Mouse (Mus musculus): ENCODE results near the gene Srsf3. TPM values are rescaled to one million over a fixed set of nuclear protein-coding genes. Genes with fewer than 3 reads are reported as not detected.

Srsf3 gene
- polyA plus RNA-seq, 1 experiment: 110 TPM

GRCm38 (mm10) chr17:29049508-29049889, 17.1 kb downstream of the Srsf3 start:
- no peak for TF ChIP-seq POLR2A (IDR thresholded peaks at IDR 0.05; ENCODE audit: extremely low read depth, insufficient read depth, low read length)
- no peak for TF ChIP-seq CTCF (IDR thresholded peaks at IDR 0.05; ENCODE audit: extremely low read depth, insufficient read depth, low read length)
- no peak overlapping the region for H3K4me3 ChIP-seq (ENCODE audit: insufficient read depth, low read length)
- peaks cover 3% of the 10 kb centered on the region; the same call in 1 of the 2 replicates for H3K4me1 ChIP-seq (ENCODE audit: control insufficient read depth, insufficient read depth, low read length)
- H3K27ac ChIP-seq (ENCODE audit: insufficient read depth, low read length): no peak overlapping the region

- H3K4me3 ChIP-seq (ENCODE audit: insufficient read depth, low read length): no peak overlapping the region
- H3K4me1 ChIP-seq (ENCODE audit: control insufficient read depth, insufficient read depth, low read length): peaks cover 4% of the 10 kb centered on the region; the same call in 1 of the 2 replicates
- H3K27ac ChIP-seq (ENCODE audit: insufficient read depth, low read length): no peak overlapping the region
- TF ChIP-seq POLR2A (IDR thresholded peaks at IDR 0.05; ENCODE audit: extremely low read depth, insufficient read depth, low read length) (no peak), CTCF (IDR thresholded peaks at IDR 0.05; ENCODE audit: extremely low read depth, insufficient read depth, low read length) (no peak)
Measured at GRCm38 (mm10) chr17:29049923-29050322, 17.5 kb downstream of the Srsf3 start.

- no peak for TF ChIP-seq CTCF (IDR thresholded peaks at IDR 0.05; ENCODE audit: extremely low read depth, insufficient read depth, low read length)
- no peak for TF ChIP-seq POLR2A (IDR thresholded peaks at IDR 0.05; ENCODE audit: extremely low read depth, insufficient read depth, low read length)
- no peak overlapping the region for H3K27ac ChIP-seq (ENCODE audit: insufficient read depth, low read length)
- H3K4me1 ChIP-seq (ENCODE audit: control insufficient read depth, insufficient read depth, low read length): peaks cover 4% of the 10 kb centered on the region; the same call in 1 of the 2 replicates
Measured at GRCm38 (mm10) chr17:29050791-29051190, 18.4 kb downstream of the Srsf3 start.

GRCm38 (mm10) chr17:29053067-29053466, 20.6 kb downstream of the Srsf3 start:
- Histone ChIP-seq H3K4me1 (ENCODE audit: control insufficient read depth, insufficient read depth, low read length) (peaks cover 7% of the 10 kb centered on the region), H3K27ac (ENCODE audit: insufficient read depth, low read length) (no peak overlapping the region), H3K4me3 (ENCODE audit: insufficient read depth, low read length) (no peak overlapping the region)
- TF ChIP-seq CTCF (IDR thresholded peaks at IDR 0.05; ENCODE audit: extremely low read depth, insufficient read depth, low read length): no peak

More at GRCm38 (mm10) chr17:29050791-29051190, 18.4 kb downstream of the Srsf3 start:
- no peak overlapping the region for H3K4me3 ChIP-seq (ENCODE audit: insufficient read depth, low read length)

GRCm38 (mm10) chr17:29053841-29054240, 21.4 kb downstream of the Srsf3 start:
- TF ChIP-seq CTCF (IDR thresholded peaks at IDR 0.05; ENCODE audit: extremely low read depth, insufficient read depth, low read length) (no peak), POLR2A (IDR thresholded peaks at IDR 0.05; ENCODE audit: extremely low read depth, insufficient read depth, low read length) (no peak)
- H3K4me3 ChIP-seq (ENCODE audit: insufficient read depth, low read length): no peak overlapping the region
- peaks cover 7% of the 10 kb centered on the region for H3K4me1 ChIP-seq (ENCODE audit: control insufficient read depth, insufficient read depth, low read length)
- no peak overlapping the region for H3K27ac ChIP-seq (ENCODE audit: insufficient read depth, low read length)

GRCm38 (mm10) chr17:29054429-29054828, 22.0 kb downstream of the Srsf3 start:
- no peak overlapping the region for H3K4me3 ChIP-seq (ENCODE audit: insufficient read depth, low read length)
- H3K4me1 ChIP-seq (ENCODE audit: control insufficient read depth, insufficient read depth, low read length): peaks cover 6% of the 10 kb centered on the region
- no peak overlapping the region for H3K27ac ChIP-seq (ENCODE audit: insufficient read depth, low read length)
- no peak for TF ChIP-seq POLR2A (IDR thresholded peaks at IDR 0.05; ENCODE audit: extremely low read depth, insufficient read depth, low read length)
- no peak for TF ChIP-seq CTCF (IDR thresholded peaks at IDR 0.05; ENCODE audit: extremely low read depth, insufficient read depth, low read length)

GRCm38 (mm10) chr17:29055586-29055985, 23.2 kb downstream of the Srsf3 start:
- no peak overlapping the region for H3K27ac ChIP-seq (ENCODE audit: insufficient read depth, low read length)
- H3K4me1 ChIP-seq (ENCODE audit: control insufficient read depth, insufficient read depth, low read length): peaks cover 5% of the 10 kb centered on the region
- no peak overlapping the region for H3K4me3 ChIP-seq (ENCODE audit: insufficient read depth, low read length)
- TF ChIP-seq CTCF (IDR thresholded peaks at IDR 0.05; ENCODE audit: extremely low read depth, insufficient read depth, low read length) (no peak), POLR2A (IDR thresholded peaks at IDR 0.05; ENCODE audit: extremely low read depth, insufficient read depth, low read length) (no peak)

- Histone ChIP-seq H3K27ac (ENCODE audit: insufficient read depth, low read length) (no peak overlapping the region), H3K4me1 (ENCODE audit: control insufficient read depth, insufficient read depth, low read length) (peaks cover 5% of the 10 kb centered on the region), H3K4me3 (ENCODE audit: insufficient read depth, low read length) (no peak overlapping the region)
- TF ChIP-seq POLR2A (IDR thresholded peaks at IDR 0.05; ENCODE audit: extremely low read depth, insufficient read depth, low read length) (no peak), CTCF (IDR thresholded peaks at IDR 0.05; ENCODE audit: extremely low read depth, insufficient read depth, low read length) (no peak)
Measured at GRCm38 (mm10) chr17:29056207-29056606, 23.8 kb downstream of the Srsf3 start.

GRCm38 (mm10) chr17:29056699-29057151, 24.3 kb downstream of the Srsf3 start:
- H3K27ac ChIP-seq (ENCODE audit: insufficient read depth, low read length): 0 out of 2 replicates have a peak overlapping the region, but pooled peaks have one; percentile 11
- TF ChIP-seq POLR2A (IDR thresholded peaks at IDR 0.05; ENCODE audit: extremely low read depth, insufficient read depth, low read length) (no peak), CTCF (IDR thresholded peaks at IDR 0.05; ENCODE audit: extremely low read depth, insufficient read depth, low read length) (no peak)
- peaks cover 5% of the 10 kb centered on the region for H3K4me1 ChIP-seq (ENCODE audit: control insufficient read depth, insufficient read depth, low read length)
- no peak overlapping the region for H3K4me3 ChIP-seq (ENCODE audit: insufficient read depth, low read length)

GRCm38 (mm10) chr17:29057361-29057890, 25.0 kb downstream of the Srsf3 start:
- TF ChIP-seq POLR2A (IDR thresholded peaks at IDR 0.05; ENCODE audit: extremely low read depth, insufficient read depth, low read length) (no peak), CTCF (IDR thresholded peaks at IDR 0.05; ENCODE audit: extremely low read depth, insufficient read depth, low read length) (no peak)
- H3K27ac ChIP-seq (ENCODE audit: insufficient read depth, low read length): 0 out of 2 replicates have a peak overlapping the region, but pooled peaks have one; percentile 11

More at GRCm38 (mm10) chr17:29057361-29057890, 25.0 kb downstream of the Srsf3 start:
- H3K4me3 ChIP-seq (ENCODE audit: insufficient read depth, low read length): no peak overlapping the region
- peaks cover 5% of the 10 kb centered on the region for H3K4me1 ChIP-seq (ENCODE audit: control insufficient read depth, insufficient read depth, low read length)

Measured in cortical plate, adult 2 months (tissue).